Comparison of ENCODE assay signal across 10 mouse cellular contexts in genomic region chr10:5790657-5791056, GRCm38 (mm10). TPM values are rescaled to one million over a fixed set of nuclear protein-coding genes. Genes with fewer than 3 reads are reported as not detected.
DNase-seq lines count a peak whose midpoint lies in the region; ATAC-seq and TF ChIP-seq lines count a peak whose summit lies in the region.
"Had no signal": no experiment of that assay in that cellular context is flagged by ENCODE, and none has a peak within 500 bp of the region (broad histone marks: within the 10 kb centered on the region; RNA-seq: fewer than 3 reads in every experiment).

No protein-coding gene starts in this region.

- no peak overlapping the region for H3K27ac ChIP-seq in gastrocnemius, adult 2 months
- H3K27ac ChIP-seq in thymus, adult 2 months (ENCODE audit: control insufficient read depth, insufficient read depth, low read length) = no peak overlapping the region
- no peak overlapping the region for H3K27ac ChIP-seq in embryonic facial prominence, embryonic 11.5 days (replicated peaks; ENCODE audit: low read depth, low read length)
- H3K27ac ChIP-seq: heart, embryonic 15.5 days; neural tube, embryonic 13.5 days had no signal

- TF ChIP-seq POLR2A in thymus, adult 2 months (IDR thresholded peaks at IDR 0.05; ENCODE audit: control insufficient read depth, extremely low read depth, insufficient read depth, low read length, poor library complexity) = no peak

- TF ChIP-seq CTCF in gastrocnemius, adult 2 months (IDR thresholded peaks at IDR 0.05) = peak; percentile 60
- TF ChIP-seq CTCF in thymus, adult 2 months (IDR thresholded peaks at IDR 0.05; ENCODE audit: borderline replicate concordance, control insufficient read depth, extremely low read depth, insufficient read depth, low read length, poor library complexity) = no peak

- intact Hi-C loops in gastrocnemius, adult 2 months (cut with DNase I) = loop anchor here (2.0 kb wide), 1 partner anchor 190 kb away; no protein-coding TSS in a partner anchor

- DNase-seq in gastrocnemius, adult 2 months = peak; percentile 38
- DNase-seq in gastrocnemius, adult 8-10 months (ENCODE audit: low spot score in 2 of 2) = no peak
- peak; percentile 33 for DNase-seq in thymus, adult 2 months
- no peak for DNase-seq in thymus, adult 18-20 months
- DNase-seq in embryonic facial prominence, embryonic 11.5 days (ENCODE audit: low spot score) = peak; percentile 69
- DNase-seq in kidney, postnatal 36 days = peak; percentile 25 to 80
- peak; percentile 41 for DNase-seq in thymus, postnatal 14 days

- no peaks in the 10 kb centered on the region for H3K4me1 ChIP-seq in thymus, adult 2 months (replicated peaks; ENCODE audit: control insufficient read depth, insufficient read depth, low read length)
- no peaks in the 10 kb centered on the region for H3K4me1 ChIP-seq in embryonic facial prominence, embryonic 11.5 days (ENCODE audit: control insufficient read depth, insufficient read depth, low read length)
- H3K4me1 ChIP-seq: heart, embryonic 15.5 days; neural tube, embryonic 13.5 days had no signal

- no peaks in the 10 kb centered on the region for H3K9me3 ChIP-seq in embryonic facial prominence, embryonic 11.5 days (replicated peaks; ENCODE audit: control insufficient read depth, low read length)
- H3K9me3 ChIP-seq: heart, embryonic 15.5 days; neural tube, embryonic 13.5 days had no signal

- H3K27me3 ChIP-seq in thymus, adult 2 months (ENCODE audit: control insufficient read depth, insufficient read depth, low read length) = no peaks in the 10 kb centered on the region
- H3K27me3 ChIP-seq in embryonic facial prominence, embryonic 11.5 days (ENCODE audit: control insufficient read depth, insufficient read depth, low read length) = no peaks in the 10 kb centered on the region
- H3K27me3 ChIP-seq: neural tube, embryonic 13.5 days had no signal

- no peak overlapping the region for H3K4me3 ChIP-seq in gastrocnemius, adult 2 months
- no peak overlapping the region for H3K4me3 ChIP-seq in thymus, adult 2 months (ENCODE audit: control insufficient read depth, insufficient read depth, low read length)
- no peak overlapping the region for H3K4me3 ChIP-seq in embryonic facial prominence, embryonic 11.5 days (ENCODE audit: low read depth, low read length)
- H3K4me3 ChIP-seq: heart, embryonic 15.5 days; neural tube, embryonic 13.5 days had no signal

- H3K4me2 ChIP-seq in embryonic facial prominence, embryonic 11.5 days (ENCODE audit: low read depth, low read length) = no peak overlapping the region
- H3K4me2 ChIP-seq: heart, embryonic 15.5 days; neural tube, embryonic 13.5 days had no signal

- no peak overlapping the region for H3K9ac ChIP-seq in embryonic facial prominence, embryonic 11.5 days (replicated peaks; ENCODE audit: low read length)
- H3K9ac ChIP-seq: heart, embryonic 15.5 days; neural tube, embryonic 13.5 days had no signal

- 29% methylated on average over 12 of the region's 12 CpGs for WGBS in thymus, adult 2 months
- WGBS in embryonic facial prominence, embryonic 11.5 days = 23% methylated on average over 12 of the region's 12 CpGs

- no peaks in the 10 kb centered on the region for H3K36me3 ChIP-seq in thymus, adult 2 months (ENCODE audit: control insufficient read depth, insufficient read depth, low read length)
- H3K36me3 ChIP-seq in embryonic facial prominence, embryonic 11.5 days (replicated peaks; ENCODE audit: control insufficient read depth, insufficient read depth, low read depth, low read length) = no peaks in the 10 kb centered on the region
- H3K36me3 ChIP-seq: heart, embryonic 15.5 days; neural tube, embryonic 13.5 days had no signal

- ATAC-seq in embryonic facial prominence, embryonic 11.5 days (replicated peaks; ENCODE audit: insufficient number of reproducible peaks, low FRiP score, low TSS enrichment, low read depth) = no peak
- peak; percentile 54; the same call in 1 of the 2 replicates for ATAC-seq in megakaryocyte, adult 5-6 weeks (ENCODE audit: poor library complexity, severe bottlenecking)

RNA-seq across cellular contexts. Expression of gene Fbxo5, which starts 14.7 kb away (rescaled TPM):
- under 1 TPM; 0.36 to 0.45 TPM for total RNA-seq in gastrocnemius, adult 2 months (2021)
- total RNA-seq in gastrocnemius, adult 8-10 months (2022) = under 1 TPM; 0.17 to 0.85 (median 0.34) TPM
- polyA plus RNA-seq in thymus, adult 2 months (2012; rRNA removed) = 17.6 and 23.8 TPM in 2 replicates
- 94.5 and 110 TPM in 2 replicates for polyA plus RNA-seq in embryonic facial prominence, embryonic 11.5 days (2014; fragmentation: Nextera tagmentation; extraction: Ambion mirVana)
- total RNA-seq in megakaryocyte, adult 5-6 weeks (2015) = 64.0 and 74.3 TPM in 2 replicates
- 51.9 and 58.9 TPM in 2 replicates for total RNA-seq in megakaryocyte, adult 5-6 weeks (2017)

RNA-seq across cellular contexts. Expression of gene Mtrf1l, which starts 33.1 kb away (rescaled TPM):
- total RNA-seq in gastrocnemius, adult 2 months (2021) = 1 to 10 TPM; 6.1 to 9.9 TPM
- 1 to 10 TPM; 3.6 to 4.7 (median 4.5) TPM for total RNA-seq in gastrocnemius, adult 8-10 months (2022)
- polyA plus RNA-seq in thymus, adult 2 months (2012; rRNA removed) = 5.3 and 7.1 TPM in 2 replicates
- 13.4 and 15.7 TPM in 2 replicates for polyA plus RNA-seq in embryonic facial prominence, embryonic 11.5 days (2014; fragmentation: Nextera tagmentation; extraction: Ambion mirVana)
- total RNA-seq in megakaryocyte, adult 5-6 weeks (2015) = 17.5 and 17.7 TPM in 2 replicates
- 25.7 and 38.1 TPM in 2 replicates for total RNA-seq in megakaryocyte, adult 5-6 weeks (2017)

Comparison
In these comparisons a context has a peak if more than half of its experiments do, and no peak if none do; other contexts are left out.
1. DNase-seq: peak in gastrocnemius, adult 2 months (single experiment), thymus, adult 2 months (single experiment), embryonic facial prominence, embryonic 11.5 days (single experiment), kidney, postnatal 36 days (2 of 2) and thymus, postnatal 14 days (single experiment); none in gastrocnemius, adult 8-10 months (0 of 2) and thymus, adult 18-20 months (0 of 2).
2. RNA of gene Fbxo5, which starts 14.7 kb away (total RNA-seq): 51.9 to 74.3 TPM in megakaryocyte, adult 5-6 weeks; 0.36 to 0.45 TPM in gastrocnemius, adult 2 months and 0.17 to 0.85 TPM in gastrocnemius, adult 8-10 months; every median in the first group is over 10 times any median in the second.